Mouse (Mus musculus) neural tube, embryonic 14.5 days (tissue): ENCODE data around the gene Btaf1. TPM values are rescaled to one million over a fixed set of nuclear protein-coding genes. Genes with fewer than 3 reads are reported as not detected.

Experiments
- ATAC-seq: fragments of 200-750 bp; cut with Nextera tagmentation; 2 replicates; pipeline ENCODE4 v1.8.0; 2017; ENCODE audit warnings: low read depth, mild to moderate bottlenecking, moderate TSS enrichment, moderate library complexity
- H3K27ac ChIP-seq: fragments of 300-500 bp; sonication (generic); 2 replicates; pipeline ENCODE4 v1.5.1; 2014; ENCODE audit warnings: low read depth, mild to moderate bottlenecking, control low read depth, low read length, moderate library complexity, mixed read lengths
- H3K27me3 ChIP-seq: fragments of 300-500 bp; sonication (generic); 2 replicates; pipeline ENCODE4 v1.6.1; 2014; ENCODE audit warnings: low read length; ENCODE audit not compliant: control insufficient read depth, insufficient read depth
- H3K36me3 ChIP-seq: fragments of 300-500 bp; sonication (generic); 2 replicates; pipeline ENCODE4 v1.6.1; 2014; ENCODE audit warnings: low read length, mixed read lengths; ENCODE audit not compliant: control insufficient read depth, insufficient read depth
- H3K4me1 ChIP-seq: fragments of 300-500 bp; sonication (generic); 2 replicates; pipeline ENCODE4 v1.6.1; 2014; ENCODE audit warnings: low read length; ENCODE audit not compliant: control insufficient read depth, insufficient read depth
- H3K4me2 ChIP-seq: fragments of 300-500 bp; sonication (generic); 2 replicates; pipeline ENCODE4 v1.6.1; 2014; ENCODE audit warnings: mild to moderate bottlenecking, low read depth, low read length, control low read depth
- H3K4me3 ChIP-seq: fragments of 300-500 bp; sonication (generic); 2 replicates; pipeline ENCODE4 v1.5.1; 2014; ENCODE audit warnings: low read depth, low read length, control low read depth, mixed read lengths
- H3K9ac ChIP-seq: fragments of 300-500 bp; sonication (generic); replicated peaks from 2 replicates; pipeline ENCODE4 v1.6.1; 2014; ENCODE audit warnings: low read depth, mild to moderate bottlenecking, control low read depth, low read length, mixed read lengths
- H3K9me3 ChIP-seq: fragments of 300-500 bp; sonication (generic); 2 replicates; pipeline ENCODE4 v1.6.1; 2016; ENCODE audit warnings: low read length; ENCODE audit not compliant: control insufficient read depth
- WGBS: fragments of 180-500 bp; shearing (Covaris S2); extraction: QIAGEN DNeasy Blood & Tissue Kit; methylation state at CpG from one replicate; pipeline ENCODE4 v1.1.7; 2014; 5-methylcytosine and 5-hydroxymethylcytosine counted together
- polyA plus RNA-seq: library from polyadenylated mRNA; unstranded; fragments of >200 nt; fragmentation: Nextera tagmentation; extraction: Ambion mirVana; gene quantifications from 2 replicates; pipeline ENCODE4 v1.2.1, GENCODE M21; 2014

The Btaf1 gene
- polyA plus RNA-seq, 1 experiment from 2014 or later = 14.7 TPM

DNA sequence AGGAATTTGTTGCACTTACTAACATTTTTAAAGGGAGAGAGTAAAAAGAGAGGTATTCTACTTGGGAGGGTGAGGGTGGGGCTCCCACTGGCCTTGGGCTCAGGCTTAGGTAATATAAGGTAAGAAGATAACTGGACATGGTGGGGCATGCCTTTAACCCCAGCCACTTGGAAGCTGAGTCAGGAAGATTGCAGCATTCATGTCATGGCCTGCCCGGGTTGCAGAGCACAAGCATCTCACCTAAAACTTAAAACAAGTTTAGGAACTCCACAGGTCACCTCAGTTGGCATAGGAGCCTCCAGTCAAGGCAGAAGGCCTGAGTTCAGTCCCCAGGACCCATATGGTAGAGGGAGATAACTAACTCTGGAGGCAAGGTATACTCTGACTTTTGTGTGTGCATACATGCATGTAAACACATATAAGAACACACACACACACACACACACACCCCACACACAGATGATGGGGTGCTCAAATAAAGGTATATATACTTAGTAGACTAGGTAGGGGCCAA lies 8.9 kb upstream of the Btaf1 start:
- Histone ChIP-seq H3K4me3 (peak overlapping the region; percentile 8; the same call in 1 of the 2 replicates), H3K4me1 (peaks cover 7% of the 10 kb centered on the region; the same call in 1 of the 2 replicates), H3K9me3 (no peaks in the 10 kb centered on the region), H3K27me3 (0 out of 2 replicates have a peak, but pooled peaks cover 2% of the 10 kb centered on the region), H3K36me3 (no peaks in the 10 kb centered on the region), H3K27ac (no peak overlapping the region), H3K4me2 (peak overlapping the region; percentile 19), H3K9ac (no peak overlapping the region)
- ATAC-seq = no peak
- WGBS = 63% methylated on average over 1 of the region's 1 CpGs

DNA sequence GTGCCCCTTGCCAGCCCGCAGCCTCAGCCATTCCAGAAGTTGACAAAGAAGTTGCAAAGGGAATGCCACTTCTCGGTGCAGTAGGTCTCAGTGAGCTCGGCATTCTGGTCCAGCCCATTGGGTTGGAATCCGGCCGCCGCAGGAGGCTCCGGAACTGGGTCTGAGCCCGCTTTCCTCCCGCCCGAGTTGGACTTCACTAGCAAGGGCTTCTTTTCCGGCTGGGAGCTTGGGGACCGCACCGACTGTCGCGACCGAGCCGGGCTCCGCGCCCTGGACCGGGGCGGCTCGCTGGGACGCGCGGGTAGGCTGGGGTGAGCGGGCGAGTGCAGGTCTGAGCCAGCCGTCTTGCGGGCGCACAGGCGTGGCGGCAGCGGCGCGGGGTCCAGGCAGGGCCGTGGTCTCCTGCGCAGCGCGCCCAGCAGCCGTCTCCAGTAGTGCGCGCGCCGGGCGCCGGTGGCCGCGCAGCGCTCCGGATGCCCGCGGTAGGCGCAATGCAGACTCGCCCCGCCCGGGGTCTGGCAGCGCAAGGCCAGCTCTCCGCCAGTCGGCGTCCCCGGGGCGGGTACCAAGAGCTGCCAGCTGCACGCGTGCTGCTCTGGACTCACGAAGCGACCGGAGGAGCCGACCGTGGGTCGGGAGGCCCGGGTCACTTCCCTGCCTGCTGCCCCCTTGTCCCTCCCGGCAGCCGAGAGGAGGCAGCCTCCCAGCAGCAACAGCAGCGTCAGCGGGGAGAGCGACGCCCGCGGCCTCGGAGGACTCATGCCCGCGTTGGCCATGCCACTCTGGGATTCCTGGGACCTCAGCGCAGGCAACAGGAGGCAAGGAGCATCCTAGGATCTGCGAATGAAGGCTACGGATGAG lies 7.2 kb upstream of the Btaf1 start:
- peak; percentile 92 for ATAC-seq
- Histone ChIP-seq H3K4me3 (peak overlapping the region; percentile 96), H3K4me2 (peak overlapping the region; percentile 87), H3K9ac (peak overlapping the region; percentile 85), H3K4me1 (peaks cover 7% of the 10 kb centered on the region; the same call in 1 of the 2 replicates), H3K27ac (peak overlapping the region; percentile 90), H3K27me3 (0 out of 2 replicates have a peak, but pooled peaks cover 2% of the 10 kb centered on the region), H3K36me3 (no peaks in the 10 kb centered on the region), H3K9me3 (no peaks in the 10 kb centered on the region)
- WGBS = under 1% methylated on average over 70 of the region's 85 CpGs

DNA sequence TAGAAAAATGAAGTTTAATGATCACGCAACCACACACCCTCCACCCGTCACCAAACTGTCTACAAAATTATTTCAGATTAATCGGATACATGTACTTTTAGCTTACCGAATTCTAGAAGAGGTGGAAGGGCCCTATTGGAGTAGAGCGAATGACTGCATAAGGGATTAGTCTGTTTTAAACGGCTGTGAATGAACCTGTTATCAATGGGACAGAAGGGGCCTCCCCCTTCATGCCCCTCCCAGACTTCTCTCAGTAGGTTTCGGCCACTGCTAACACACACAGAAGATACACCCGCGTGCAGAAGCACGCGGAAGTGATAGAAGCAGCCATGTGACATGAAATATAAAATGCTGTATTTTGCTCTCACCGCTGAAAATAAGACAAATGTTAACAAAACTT lies 6.4 kb upstream of the Btaf1 start, which contains the start of gene Fgfbp3:
TSS of gene Fgfbp3 (minus strand) at position 150 of the 400 bp plus-strand sequence.
- H3K9me3 ChIP-seq = no peaks in the 10 kb centered on the region
- ATAC-seq = peak; percentile 47; the same call in 1 of the 2 replicates
- H3K36me3 ChIP-seq = no peaks in the 10 kb centered on the region
- H3K27me3 ChIP-seq = 0 out of 2 replicates have a peak, but pooled peaks cover 2% of the 10 kb centered on the region
- peak within 1 kb of the TSS; percentile 90 for H3K27ac ChIP-seq
- peak within 1 kb of the TSS; percentile 96 for H3K4me3 ChIP-seq
- peak within 1 kb of the TSS; percentile 85 for H3K9ac ChIP-seq
- peaks cover 7% of the 10 kb centered on the region; the same call in 1 of the 2 replicates for H3K4me1 ChIP-seq
- WGBS = 3% methylated on average over 12 of the region's 12 CpGs
- peak within 1 kb of the TSS; percentile 87 for H3K4me2 ChIP-seq

DNA sequence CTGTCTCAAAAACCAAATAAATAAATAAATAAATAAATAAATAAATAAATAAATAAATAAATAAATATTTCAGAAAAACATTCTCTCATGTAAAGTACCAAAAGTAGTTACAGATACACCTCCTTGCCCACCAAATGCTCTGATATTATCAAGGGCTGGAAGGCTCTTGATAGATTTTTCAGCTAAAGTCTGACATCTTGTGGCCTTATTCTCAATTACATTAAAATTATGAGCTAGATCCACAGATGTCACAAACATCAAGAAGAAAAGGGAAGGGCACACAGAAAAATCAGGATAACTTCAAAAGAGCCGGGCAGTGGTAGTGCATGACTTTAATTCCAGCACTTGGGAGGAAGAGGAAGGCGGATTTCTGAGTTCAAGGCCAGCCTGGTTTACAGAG lies 3.9 kb upstream of the Btaf1 start:
- WGBS = 44% methylated on average over 2 of the region's 2 CpGs
- no peak overlapping the region for H3K27ac ChIP-seq
- ATAC-seq = no peak

DNA sequence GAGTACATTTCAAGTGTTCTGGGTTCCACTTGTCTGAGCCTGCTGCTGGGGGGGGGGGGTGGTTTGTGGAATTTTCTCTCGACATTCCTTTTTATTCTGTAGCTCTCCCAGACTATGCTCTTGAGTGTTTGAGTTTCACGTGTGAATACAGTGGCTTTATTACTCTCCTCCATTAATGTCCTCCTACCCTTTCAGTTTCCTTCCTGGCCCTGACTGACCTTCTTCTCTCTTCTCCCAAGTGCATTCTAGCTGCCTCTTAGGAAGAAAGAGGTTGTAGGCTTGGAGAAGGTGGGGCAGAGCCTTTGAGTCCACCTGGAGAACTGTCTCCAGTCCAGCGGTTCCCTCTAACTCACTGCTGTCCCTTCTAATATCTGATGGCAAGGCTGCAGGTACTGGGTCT lies 2.9 kb upstream of the Btaf1 start:
- Histone ChIP-seq H3K9ac (no peak overlapping the region), H3K4me1 (peaks cover 21% of the 10 kb centered on the region), H3K4me3 (no peak overlapping the region), H3K27ac (no peak overlapping the region), H3K36me3 (no peaks in the 10 kb centered on the region), H3K9me3 (no peaks in the 10 kb centered on the region), H3K27me3 (0 out of 2 replicates have a peak, but pooled peaks cover 2% of the 10 kb centered on the region), H3K4me2 (no peak overlapping the region)
- no peak for ATAC-seq
- WGBS = 49% methylated on average over 3 of the region's 3 CpGs

More for the DNA sequence above, 3.9 kb upstream of the Btaf1 start:
- Histone ChIP-seq H3K9me3 (no peaks in the 10 kb centered on the region), H3K4me1 (peaks cover 18% of the 10 kb centered on the region), H3K27me3 (0 out of 2 replicates have a peak, but pooled peaks cover 2% of the 10 kb centered on the region), H3K36me3 (no peaks in the 10 kb centered on the region), H3K4me3 (no peak overlapping the region), H3K4me2 (no peak overlapping the region), H3K9ac (no peak overlapping the region)

DNA sequence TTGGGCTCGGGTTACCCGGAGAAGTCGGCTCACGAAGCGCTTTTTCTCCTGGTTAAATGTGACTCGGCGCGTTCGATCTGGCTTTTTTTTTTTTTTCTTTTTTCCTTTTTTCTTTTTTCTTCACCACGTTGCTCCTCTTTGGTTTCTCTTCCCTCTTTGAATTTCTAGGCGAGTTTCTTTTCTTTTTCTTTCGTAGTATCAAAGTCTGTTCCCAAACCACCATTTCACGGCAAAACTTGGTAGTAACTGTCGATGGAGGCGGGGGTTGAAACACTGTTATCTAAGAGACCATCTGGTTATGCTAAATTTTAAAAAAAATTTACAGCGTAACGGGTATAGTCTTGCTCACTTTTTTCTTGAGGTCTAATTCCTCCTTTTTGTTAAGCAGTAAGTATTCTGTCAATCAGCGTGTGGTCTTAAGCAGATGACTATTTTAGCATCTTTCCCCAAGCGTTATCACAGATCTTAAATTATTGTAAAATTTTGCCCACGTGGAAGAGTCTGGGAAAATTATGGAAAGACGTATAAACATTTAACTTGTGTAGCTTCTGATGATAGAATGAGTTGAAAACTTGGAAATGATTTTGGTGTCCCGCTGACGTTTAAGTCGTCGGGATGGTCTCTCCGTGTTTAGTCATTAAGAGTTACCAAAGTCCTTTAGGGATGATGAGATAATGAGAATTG lies 816 bp downstream of the Btaf1 start:
- Histone ChIP-seq H3K4me2 (peak overlapping the region; percentile 72), H3K36me3 (no peaks in the 10 kb centered on the region)

DNA sequence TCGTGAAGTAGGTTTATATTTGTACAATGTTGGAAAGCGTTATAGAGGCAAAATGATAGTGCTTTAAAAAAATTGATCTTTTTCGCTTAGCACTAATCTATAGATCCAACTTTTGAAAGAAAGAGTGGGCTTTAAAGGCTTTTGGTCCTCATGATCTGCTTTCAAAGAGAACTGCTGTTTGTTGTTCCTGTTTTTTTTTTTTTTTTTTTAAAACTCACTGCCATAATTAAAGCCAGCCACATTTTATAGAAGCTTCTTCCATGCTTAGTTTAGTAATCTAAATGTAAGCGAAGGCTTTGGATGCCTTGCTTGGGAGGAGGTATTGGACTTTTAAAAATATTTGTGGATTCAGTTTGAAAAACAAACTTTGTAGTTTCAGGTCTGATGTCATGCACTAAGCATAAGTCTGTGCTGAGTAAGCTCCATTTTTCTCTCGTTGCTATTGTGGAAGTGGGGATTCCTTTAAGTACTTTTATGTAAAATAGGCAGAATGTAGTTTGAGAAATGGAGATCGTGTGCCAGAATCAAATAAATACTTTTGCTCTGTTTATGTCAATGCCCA lies 2.0 kb downstream of the Btaf1 start:
- 91% methylated on average over 6 of the region's 6 CpGs for WGBS
- Histone ChIP-seq H3K4me1 (peaks cover 16% of the 10 kb centered on the region), H3K36me3 (no peaks in the 10 kb centered on the region), H3K27me3 (no peaks in the 10 kb centered on the region), H3K4me2 (no peak overlapping the region), H3K9me3 (no peaks in the 10 kb centered on the region), H3K4me3 (no peak overlapping the region), H3K9ac (no peak overlapping the region), H3K27ac (no peak overlapping the region)
- ATAC-seq = no peak

More for the DNA sequence above, 816 bp downstream of the Btaf1 start:
- no peaks in the 10 kb centered on the region for H3K27me3 ChIP-seq
- no peaks in the 10 kb centered on the region for H3K9me3 ChIP-seq
- peaks cover 16% of the 10 kb centered on the region for H3K4me1 ChIP-seq
- no peak for ATAC-seq
- WGBS = 2% methylated on average over 26 of the region's 26 CpGs
- peak overlapping the region; percentile 92 for H3K27ac ChIP-seq
- peak overlapping the region; percentile 91 for H3K4me3 ChIP-seq
- H3K9ac ChIP-seq = peak overlapping the region; percentile 87

DNA sequence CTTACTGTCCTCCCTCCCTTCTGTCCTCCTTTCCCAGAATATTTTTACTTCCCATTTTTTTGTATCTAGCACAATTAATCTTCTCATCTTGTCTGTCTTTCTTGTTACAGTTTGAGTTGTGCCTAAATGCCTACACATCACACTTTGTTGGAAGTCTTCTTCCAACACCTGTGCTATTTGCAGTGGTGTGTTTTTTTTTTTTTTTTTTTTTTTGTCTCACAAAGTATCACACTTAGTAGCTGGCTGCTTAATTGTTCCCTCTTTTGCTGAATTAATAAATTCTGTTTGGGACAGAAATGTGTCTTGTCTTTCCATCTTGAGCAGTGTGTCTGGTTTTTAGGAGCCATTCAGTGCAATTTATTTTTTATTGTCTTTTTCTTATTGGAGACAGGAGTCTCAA lies 3.9 kb downstream of the Btaf1 start:
- no peak for ATAC-seq
- Histone ChIP-seq H3K4me1 (peaks cover 16% of the 10 kb centered on the region), H3K4me3 (no peak overlapping the region), H3K9me3 (no peaks in the 10 kb centered on the region), H3K27me3 (no peaks in the 10 kb centered on the region), H3K4me2 (no peak overlapping the region), H3K9ac (no peak overlapping the region), H3K36me3 (no peaks in the 10 kb centered on the region), H3K27ac (no peak overlapping the region)
